Mouse (Mus musculus) hindbrain, embryonic 14.5 days (tissue): ENCODE measurements around the gene 2010111I01Rik. TPM values are rescaled to one million over a fixed set of nuclear protein-coding genes. Genes with fewer than 3 reads are reported as not detected.

Experiments used
- ATAC-seq: fragments of 200-750 bp; cut with Nextera tagmentation; 2 replicates; pipeline ENCODE4 v1.8.0; 2017; ENCODE audit warnings: moderate number of reproducible peaks, mild to moderate bottlenecking, moderate TSS enrichment, moderate library complexity; ENCODE audit not compliant: low FRiP score
- DNase-seq: peaks from one replicate; pipeline ENCODE4 v3.0.0-alpha.2; 2015; ENCODE audit warnings: low spot score
- H3K27ac ChIP-seq: fragments of 300-500 bp; sonication (generic); 2 replicates; pipeline ENCODE4 v1.5.1; 2014; ENCODE audit warnings: mild to moderate bottlenecking, moderate library complexity
- H3K27me3 ChIP-seq: fragments of 300-500 bp; sonication (generic); 2 replicates; pipeline ENCODE4 v1.6.1; 2014; ENCODE audit warnings: mild to moderate bottlenecking, low read length, mixed read lengths; ENCODE audit not compliant: control insufficient read depth, insufficient read depth
- H3K36me3 ChIP-seq: fragments of 300-500 bp; sonication (generic); replicated peaks from 2 replicates; pipeline ENCODE4 v1.6.1; 2014; ENCODE audit not compliant: control insufficient read depth, insufficient read depth
- H3K4me1 ChIP-seq: fragments of 300-500 bp; sonication (generic); replicated peaks from 2 replicates; pipeline ENCODE4 v1.6.1; 2014; ENCODE audit warnings: antibody characterized with exemption, low read length, mixed read lengths; ENCODE audit not compliant: control insufficient read depth, insufficient read depth
- H3K4me2 ChIP-seq: fragments of 300-500 bp; sonication (generic); replicated peaks from 2 replicates; pipeline ENCODE4 v1.6.1; 2014; ENCODE audit warnings: mild to moderate bottlenecking, moderate library complexity
- H3K4me3 ChIP-seq: fragments of 300-500 bp; sonication (generic); replicated peaks from 2 replicates; pipeline ENCODE4 v1.5.1; 2014; ENCODE audit warnings: mild to moderate bottlenecking, low read length
- H3K9ac ChIP-seq: fragments of 300-500 bp; sonication (generic); 2 replicates; pipeline ENCODE4 v1.6.1; 2014
- H3K9me3 ChIP-seq: fragments of 300-500 bp; sonication (generic); 2 replicates; pipeline ENCODE4 v1.6.1; 2016; ENCODE audit warnings: low read length; ENCODE audit not compliant: control insufficient read depth
- WGBS: fragments of 180-500 bp; shearing (Covaris S2); extraction: QIAGEN DNeasy Blood & Tissue Kit; methylation state at CpG from one replicate; pipeline ENCODE4 v1.1.7; 2014; 5-methylcytosine and 5-hydroxymethylcytosine counted together
- polyA plus RNA-seq: library from polyadenylated mRNA; unstranded; fragments of >200 nt; fragmentation: Nextera tagmentation; extraction: Ambion mirVana; gene quantifications from 2 replicates; pipeline ENCODE4 v1.2.1, GENCODE M21; 2014

Gene 2010111I01Rik
- polyA plus RNA-seq, 1 experiment from 2014 or later, result 32.6 TPM

DNA sequence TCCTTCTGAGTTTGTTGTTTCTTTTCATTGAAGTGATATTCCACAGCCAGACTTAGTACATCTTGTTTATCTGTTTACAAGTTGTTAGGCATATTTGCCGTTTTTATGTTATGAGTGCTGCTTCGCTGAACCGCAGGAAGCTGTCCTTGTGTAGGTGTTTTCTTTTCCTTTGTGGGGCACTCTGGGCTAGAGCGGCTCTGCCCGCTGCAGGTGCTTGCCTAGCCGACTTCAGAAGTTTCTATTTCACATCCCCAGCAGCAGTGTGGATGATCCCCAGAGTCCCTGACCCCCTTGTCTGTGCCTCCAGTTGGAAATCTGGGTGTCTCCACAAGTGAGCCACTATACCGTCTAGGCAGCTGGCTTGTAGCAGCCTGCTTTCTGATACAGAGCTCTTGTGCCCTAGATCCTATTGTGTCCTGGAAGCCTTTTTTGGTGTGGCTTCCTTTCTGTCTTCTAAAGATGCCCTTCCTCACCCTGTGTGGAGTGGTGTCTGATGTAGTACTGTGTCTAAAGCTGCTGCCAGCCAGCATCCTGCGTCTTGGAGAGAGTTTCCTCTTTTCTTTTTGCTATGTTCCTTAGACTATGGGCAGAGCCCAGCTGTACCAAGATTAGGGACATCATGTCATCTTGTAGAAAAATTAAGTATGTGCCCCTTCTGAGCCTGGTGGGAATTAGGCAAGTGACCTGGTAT lies 285.2 kb downstream of the 2010111I01Rik start:
- Histone ChIP-seq H3K36me3 (no peaks in the 10 kb centered on the region; the same call in 1 of the 2 replicates), H3K27ac (no peak overlapping the region), H3K4me3 (no peak overlapping the region), H3K27me3 (no peaks in the 10 kb centered on the region), H3K9ac (no peak overlapping the region), H3K4me1 (peaks cover 2% of the 10 kb centered on the region), H3K4me2 (no peak overlapping the region), H3K9me3 (no peaks in the 10 kb centered on the region)
- DNase-seq (no peak), ATAC-seq (no peak)
- WGBS, result 86% methylated on average over 8 of the region's 8 CpGs

DNA sequence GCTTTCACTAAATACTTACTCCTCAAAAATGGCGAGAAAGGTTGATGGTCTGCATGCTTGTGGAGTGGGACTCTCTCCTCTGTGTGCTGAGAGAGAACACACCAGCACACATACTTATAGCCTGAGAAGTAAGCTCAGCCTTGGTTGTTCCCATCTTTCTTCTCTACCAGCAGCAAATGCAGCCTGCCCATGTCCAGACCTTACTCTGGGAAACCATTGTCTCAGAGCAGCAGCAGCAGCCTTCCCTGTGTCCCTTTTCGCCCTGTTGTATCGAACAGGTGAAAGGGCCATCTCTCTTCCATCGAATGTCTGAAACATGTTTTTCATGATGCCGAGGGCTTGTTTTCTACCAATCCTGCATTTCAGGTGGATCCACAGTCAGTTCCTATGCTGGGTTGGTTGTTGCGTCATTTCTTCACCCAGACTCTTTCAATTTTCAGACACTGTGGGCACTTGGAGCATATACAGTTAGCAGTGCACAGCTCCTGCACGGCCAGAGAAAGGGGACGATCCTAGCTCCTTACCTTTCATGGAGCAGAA lies 285.8 kb downstream of the 2010111I01Rik start:
- no peak for ATAC-seq
- Histone ChIP-seq H3K9me3 (no peaks in the 10 kb centered on the region), H3K27ac (no peak overlapping the region), H3K4me1 (peaks cover 3% of the 10 kb centered on the region), H3K4me3 (no peak overlapping the region), H3K4me2 (no peak overlapping the region), H3K27me3 (no peaks in the 10 kb centered on the region), H3K9ac (no peak overlapping the region), H3K36me3 (no peaks in the 10 kb centered on the region; the same call in 1 of the 2 replicates)
- 96% methylated on average over 8 of the region's 8 CpGs for WGBS
- DNase-seq, result no peak

DNA sequence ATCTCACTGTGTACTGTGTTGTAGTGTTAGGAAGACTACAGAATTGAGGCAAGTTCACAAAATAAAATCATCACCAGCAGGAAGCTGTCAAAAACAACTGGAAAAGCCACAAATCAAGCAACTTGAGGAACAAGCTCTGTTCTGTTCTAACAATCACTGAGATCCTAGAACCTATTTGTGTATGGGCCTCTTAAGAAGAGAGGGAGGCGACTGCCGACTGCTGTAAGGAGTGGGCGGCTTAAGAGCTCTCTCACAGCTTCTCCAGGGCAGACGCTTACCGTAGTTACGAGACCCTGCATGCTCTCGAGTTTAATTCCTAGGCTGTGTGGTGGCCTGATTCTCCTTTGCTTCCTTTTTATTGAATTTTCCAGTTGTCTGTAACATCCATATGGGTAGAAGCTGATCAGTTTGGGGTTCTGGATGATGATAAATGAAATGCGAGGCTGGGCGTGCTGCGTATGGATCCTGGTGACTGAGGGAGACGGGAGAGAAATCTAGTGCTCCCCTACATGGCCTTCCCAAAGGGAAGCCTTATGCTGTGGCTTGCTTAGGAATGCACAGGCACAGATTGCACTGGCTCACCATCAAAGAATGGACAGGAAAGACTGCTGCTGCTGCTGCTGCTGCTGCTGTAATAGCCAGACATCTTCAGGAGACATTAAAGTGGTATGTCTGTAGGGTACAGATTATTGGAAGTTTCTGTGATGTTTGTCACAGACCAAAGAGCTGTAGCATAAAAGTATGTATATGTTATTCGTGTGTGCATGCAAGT lies 286.6 kb downstream of the 2010111I01Rik start:
- Histone ChIP-seq H3K9me3 (no peaks in the 10 kb centered on the region), H3K4me2 (no peak overlapping the region), H3K27ac (no peak overlapping the region; the same call in 1 of the 2 replicates), H3K4me3 (no peak overlapping the region), H3K36me3 (no peaks in the 10 kb centered on the region; the same call in 1 of the 2 replicates), H3K4me1 (peaks cover 7% of the 10 kb centered on the region), H3K9ac (0 out of 2 replicates have a peak overlapping the region, but pooled peaks have one; percentile 17), H3K27me3 (no peaks in the 10 kb centered on the region)
- WGBS, result 74% methylated on average over 12 of the region's 12 CpGs
- DNase-seq, result no peak
- ATAC-seq, result no peak

GRCm38 (mm10) chr13:63252295-63253010 lies 287.8 kb downstream of the 2010111I01Rik start:
- H3K9me3 ChIP-seq, result no peaks in the 10 kb centered on the region
- H3K27ac ChIP-seq, result no peak overlapping the region
- ATAC-seq, result no peak
- DNase-seq, result no peak
- H3K4me1 ChIP-seq, result peaks cover 7% of the 10 kb centered on the region
- no peak overlapping the region for H3K4me2 ChIP-seq
- 100% methylated on average over 2 of the region's 2 CpGs for WGBS
- no peaks in the 10 kb centered on the region for H3K27me3 ChIP-seq
- H3K4me3 ChIP-seq, result no peak overlapping the region
- peaks cover 5% of the 10 kb centered on the region; the same call in 1 of the 2 replicates for H3K36me3 ChIP-seq
- H3K9ac ChIP-seq, result no peak overlapping the region

GRCm38 (mm10) chr13:63253147-63253546 lies 288.5 kb downstream of the 2010111I01Rik start:
- no peaks in the 10 kb centered on the region for H3K27me3 ChIP-seq
- WGBS, result 85% methylated on average over 5 of the region's 5 CpGs
- no peak overlapping the region for H3K27ac ChIP-seq
- no peak overlapping the region for H3K4me3 ChIP-seq
- H3K36me3 ChIP-seq, result 0 out of 2 replicates have a peak, but pooled peaks cover 5% of the 10 kb centered on the region
- no peak overlapping the region for H3K9ac ChIP-seq
- no peak overlapping the region for H3K4me2 ChIP-seq
- peaks cover 7% of the 10 kb centered on the region for H3K4me1 ChIP-seq
- H3K9me3 ChIP-seq, result no peaks in the 10 kb centered on the region
- DNase-seq (no peak), ATAC-seq (no peak)

DNA sequence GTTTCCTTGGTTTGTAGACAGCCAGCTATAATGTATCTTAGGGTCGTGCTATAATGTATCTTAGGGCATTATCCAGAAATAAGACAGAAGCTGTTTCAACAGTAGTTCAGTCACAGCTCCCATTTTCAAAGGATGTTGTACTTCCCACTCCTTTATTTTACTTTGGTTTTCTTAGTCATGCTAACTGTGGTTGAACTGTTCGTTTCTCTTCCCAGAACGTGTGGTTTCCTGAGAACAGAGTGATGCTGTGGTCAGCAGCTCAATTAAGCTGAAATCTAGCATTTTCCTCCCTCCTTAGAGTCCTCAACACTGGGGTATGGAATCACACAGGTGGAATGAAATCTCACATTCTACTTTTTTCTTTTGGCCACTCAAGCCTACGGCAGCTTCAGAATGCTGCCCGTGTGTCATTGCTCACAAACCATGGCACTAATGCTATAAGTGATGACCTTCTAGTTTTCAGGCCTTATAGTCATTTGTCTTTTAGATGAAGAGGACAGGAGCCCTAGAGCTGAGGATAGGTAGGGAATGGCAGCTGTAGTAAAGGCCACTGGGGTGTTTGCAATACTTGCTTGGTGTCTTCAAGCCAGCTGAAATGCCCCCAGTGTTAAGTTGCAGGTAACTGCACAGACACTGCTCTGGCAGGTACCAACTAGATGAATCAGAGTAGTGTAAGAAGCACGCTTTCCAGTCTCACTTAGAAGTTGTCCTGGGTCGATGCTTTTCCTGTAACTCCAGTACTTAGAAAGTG lies 289.4 kb downstream of the 2010111I01Rik start:
- Histone ChIP-seq H3K9ac (no peak overlapping the region), H3K9me3 (no peaks in the 10 kb centered on the region), H3K4me2 (no peak overlapping the region), H3K27me3 (no peaks in the 10 kb centered on the region), H3K4me3 (no peak overlapping the region), H3K27ac (no peak overlapping the region), H3K4me1 (peaks cover 7% of the 10 kb centered on the region), H3K36me3 (0 out of 2 replicates have a peak, but pooled peaks cover 5% of the 10 kb centered on the region)
- whole genome bisulfite sequencing, result 90% methylated on average over 7 of the region's 7 CpGs
- DNase-seq, result no peak
- no peak for ATAC-seq

DNA sequence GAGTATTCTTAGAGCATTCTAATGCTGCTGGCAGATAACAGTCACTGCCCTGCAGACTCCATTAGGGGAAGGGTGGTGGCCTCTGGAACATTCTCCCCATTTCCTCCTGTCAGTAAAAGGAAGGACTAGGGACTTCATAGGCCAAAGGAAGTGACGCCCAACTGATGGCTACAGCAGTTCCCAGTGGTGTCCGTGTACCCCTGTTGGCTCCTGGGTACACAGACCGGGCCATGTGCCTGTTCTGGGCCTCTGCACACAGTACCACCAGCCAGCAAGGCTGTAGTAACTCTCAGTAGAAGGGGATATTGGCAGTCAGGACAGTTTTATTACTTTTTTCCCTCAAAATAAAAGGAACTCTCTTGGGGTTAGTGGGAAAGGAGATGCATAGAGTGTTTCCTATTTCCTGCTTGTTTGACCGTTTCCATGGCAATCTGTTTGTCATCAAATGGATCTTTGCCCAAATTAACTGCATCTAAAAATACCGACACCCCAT lies 290.9 kb downstream of the 2010111I01Rik start:
- WGBS, result 84% methylated on average over 5 of the region's 5 CpGs
- H3K27me3 ChIP-seq, result no peaks in the 10 kb centered on the region
- H3K9me3 ChIP-seq, result no peaks in the 10 kb centered on the region
- no peak overlapping the region for H3K4me2 ChIP-seq
- H3K36me3 ChIP-seq, result 0 out of 2 replicates have a peak, but pooled peaks cover 5% of the 10 kb centered on the region
- no peak for ATAC-seq
- peaks cover 9% of the 10 kb centered on the region for H3K4me1 ChIP-seq
- DNase-seq, result no peak
- no peak overlapping the region for H3K9ac ChIP-seq
- no peak overlapping the region for H3K4me3 ChIP-seq
- H3K27ac ChIP-seq, result no peak overlapping the region

DNA sequence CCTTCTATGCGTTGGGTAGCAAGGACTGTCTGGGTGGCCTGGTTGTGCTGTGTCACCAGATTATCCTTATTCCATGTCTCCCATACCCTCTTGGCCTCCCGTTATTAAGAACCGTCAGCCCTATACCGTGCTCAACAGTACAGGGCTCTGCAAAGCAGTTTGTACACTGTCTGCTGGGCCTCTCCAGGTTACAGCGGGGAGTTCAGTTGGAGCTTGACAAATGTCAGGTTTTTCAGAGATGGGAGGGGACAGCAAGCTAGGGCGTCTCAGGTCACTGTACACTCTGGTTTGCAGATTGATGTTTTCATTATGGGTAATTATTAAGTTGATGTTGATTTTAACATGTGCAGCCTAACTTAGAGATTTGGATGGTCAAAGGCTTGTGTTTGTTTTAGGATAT lies 291.5 kb downstream of the 2010111I01Rik start:
- peaks cover 12% of the 10 kb centered on the region for H3K4me1 ChIP-seq
- H3K27ac ChIP-seq, result no peak overlapping the region
- ATAC-seq, result no peak

More for the DNA sequence above, 291.5 kb downstream of the 2010111I01Rik start:
- Histone ChIP-seq H3K4me2 (no peak overlapping the region), H3K36me3 (0 out of 2 replicates have a peak, but pooled peaks cover 5% of the 10 kb centered on the region), H3K9me3 (no peaks in the 10 kb centered on the region), H3K4me3 (no peak overlapping the region), H3K27me3 (no peaks in the 10 kb centered on the region), H3K9ac (no peak overlapping the region)
- WGBS, result 85% methylated on average over 6 of the region's 6 CpGs
- DNase-seq, result no peak
